Mouse (Mus musculus) MEL (cell line): ENCODE data around the gene Tmem212. TPM values are rescaled to one million over a fixed set of nuclear protein-coding genes. Genes with fewer than 3 reads are reported as not detected.

Source experiments
- DNase-seq: peaks from one replicate; pipeline ENCODE4 v3.0.0; 2011; ENCODE audit warnings: low read depth, low spot score
- H3K27ac ChIP-seq: 2 replicates; pipeline ENCODE4 v1.5.1; 2012; ENCODE audit warnings: low read depth, mild to moderate bottlenecking, control low read depth, low read length, moderate library complexity; ENCODE audit not compliant: control insufficient read depth
- H3K27me3 ChIP-seq, 2 experiments: fragments of 150-350 bp in 1 of 2; sonication (generic) in 1 of 2; 2 replicates each; pipeline ENCODE4 v1.6.1; 2012; ENCODE audit warnings: low read length in 2 of 2, mild to moderate bottlenecking in 2 of 2, improper control_type of control experiment in 1 of 2, moderate library complexity in 1 of 2; ENCODE audit not compliant: insufficient read depth in 2 of 2, control insufficient read depth in 1 of 2
- H3K36me3 ChIP-seq, 2 experiments: 2 replicates each; pipeline ENCODE4 v1.6.1; 2012 to 2014; ENCODE audit warnings: low read length in 2 of 2, improper control_type of control experiment in 1 of 2, inconsistent platforms in 1 of 2, mild to moderate bottlenecking in 1 of 2; ENCODE audit not compliant: insufficient read depth in 2 of 2, control insufficient read depth in 1 of 2
- H3K4me1 ChIP-seq, 2 experiments: fragments of 150-350 bp in 1 of 2; sonication (generic) in 1 of 2; 2 replicates each; pipeline ENCODE4 v1.6.1; 2012; ENCODE audit warnings: low read length in 2 of 2, improper control_type of control experiment in 1 of 2, mild to moderate bottlenecking in 1 of 2; ENCODE audit not compliant: insufficient read depth in 2 of 2, control insufficient read depth in 1 of 2
- H3K4me3 ChIP-seq, 2 experiments: fragments of 150-350 bp in 1 of 2; sonication (generic) in 1 of 2; 2 replicates each; pipeline ENCODE4 v1.5.1; 2012; ENCODE audit warnings: low read depth in 2 of 2, low read length in 2 of 2, mild to moderate bottlenecking in 2 of 2, moderate library complexity in 2 of 2, control low read depth in 1 of 2, improper control_type of control experiment in 1 of 2; ENCODE audit not compliant: control insufficient read depth in 1 of 2, insufficient read depth in 1 of 2
- H3K79me2 ChIP-seq: 2 replicates; pipeline ENCODE4 v1.6.1; 2012; ENCODE audit warnings: mild to moderate bottlenecking, low read length, moderate library complexity; ENCODE audit not compliant: control insufficient read depth, poor library complexity, insufficient read depth
- H3K9ac ChIP-seq: 2 replicates; pipeline ENCODE4 v1.6.1; 2012; ENCODE audit warnings: low read depth, mild to moderate bottlenecking, control low read depth, low read length, moderate library complexity; ENCODE audit not compliant: control insufficient read depth, poor library complexity, severe bottlenecking
- H3K9me3 ChIP-seq: fragments of 150-350 bp; sonication (generic); replicated peaks from 2 replicates; pipeline ENCODE4 v1.6.1; 2012; ENCODE audit warnings: mild to moderate bottlenecking, low read length, improper control_type of control experiment, moderate library complexity; ENCODE audit not compliant: insufficient read depth
- ELF1 ChIP-seq: IDR thresholded peaks from 2 replicates; pipeline ENCODE4 v1.6.1; 2014; ENCODE audit warnings: low read depth, mild to moderate bottlenecking, inconsistent platforms, low read length, improper control_type of control experiment, moderate library complexity
- ETS1 ChIP-seq: IDR thresholded peaks from 2 replicates; pipeline ENCODE4 v1.6.1; 2012; ENCODE audit warnings: low read depth, mild to moderate bottlenecking, inconsistent platforms, low read length, improper control_type of control experiment, moderate library complexity
- GABPA ChIP-seq: IDR thresholded peaks from 2 replicates; pipeline ENCODE4 v1.6.1; 2012; ENCODE audit warnings: low read depth, mild to moderate bottlenecking, inconsistent platforms, low read length, improper control_type of control experiment, moderate library complexity
- GATA1 ChIP-seq: IDR thresholded peaks from 2 replicates; pipeline ENCODE4 v1.6.1; 2011; ENCODE audit warnings: low read depth, low read length, improper control_type of control experiment
- HCFC1 ChIP-seq: IDR thresholded peaks from 2 replicates; pipeline ENCODE4 v1.6.1; 2012; ENCODE audit warnings: low read depth, mild to moderate bottlenecking, inconsistent platforms, low read length, improper control_type of control experiment, moderate library complexity
- JUND ChIP-seq: IDR thresholded peaks from 2 replicates; pipeline ENCODE4 v1.6.1; 2011; ENCODE audit warnings: low read depth, mild to moderate bottlenecking, improper control_type of control experiment, low read length
- MAFK ChIP-seq: IDR thresholded peaks from 2 replicates; pipeline ENCODE4 v1.6.1; 2011; ENCODE audit warnings: low read depth, mild to moderate bottlenecking, low read length, improper control_type of control experiment, borderline replicate concordance
- MAX ChIP-seq: IDR thresholded peaks from 2 replicates; pipeline ENCODE4 v1.6.1; 2011; ENCODE audit warnings: low read length, improper control_type of control experiment
- MAZ ChIP-seq: IDR thresholded peaks from 2 replicates; pipeline ENCODE4 v1.6.1; 2012; ENCODE audit warnings: low read depth, mild to moderate bottlenecking, inconsistent platforms, low read length, improper control_type of control experiment
- MXI1 ChIP-seq: IDR thresholded peaks from 2 replicates; pipeline ENCODE4 v1.6.1; 2011; ENCODE audit warnings: mild to moderate bottlenecking, low read depth, low read length, improper control_type of control experiment
- MYB ChIP-seq: IDR thresholded peaks from 2 replicates; pipeline ENCODE4 v1.6.1; 2011; ENCODE audit warnings: mild to moderate bottlenecking, low read depth, low read length, improper control_type of control experiment
- MYC ChIP-seq: IDR thresholded peaks from 2 replicates; pipeline ENCODE4 v1.6.1; 2011; ENCODE audit warnings: low read depth, mild to moderate bottlenecking, low read length, improper control_type of control experiment, moderate library complexity
- NELFE ChIP-seq: IDR thresholded peaks from 2 replicates; pipeline ENCODE4 v1.6.1; 2011; ENCODE audit warnings: low read depth, low read length, improper control_type of control experiment
- NRF1 ChIP-seq: IDR thresholded peaks from 2 replicates; pipeline ENCODE4 v1.6.1; 2014; ENCODE audit warnings: low read depth, mild to moderate bottlenecking, inconsistent platforms, low read length, improper control_type of control experiment, moderate library complexity; ENCODE audit not compliant: poor library complexity, insufficient read depth, severe bottlenecking
- POLR2AphosphoS5 ChIP-seq: IDR thresholded peaks from 2 replicates; pipeline ENCODE4 v1.6.1; 2012; ENCODE audit warnings: low read depth, borderline replicate concordance, mild to moderate bottlenecking, inconsistent platforms, low read length, moderate library complexity, mixed read lengths
- RAD21 ChIP-seq: IDR thresholded peaks from 2 replicates; pipeline ENCODE4 v1.6.1; 2011; ENCODE audit warnings: mild to moderate bottlenecking, low read depth, low read length, improper control_type of control experiment
- SMC3 ChIP-seq: IDR thresholded peaks from 2 replicates; pipeline ENCODE4 v1.6.1; 2011; ENCODE audit warnings: low read depth, low read length, improper control_type of control experiment
- TBP ChIP-seq: IDR thresholded peaks from 2 replicates; pipeline ENCODE4 v1.8.0; 2011; ENCODE audit warnings: low read depth, low read length, improper control_type of control experiment
- TCF12 ChIP-seq: IDR thresholded peaks from 2 replicates; pipeline ENCODE4 v1.6.1; 2014; ENCODE audit warnings: low read depth, mild to moderate bottlenecking, inconsistent platforms, low read length, improper control_type of control experiment, moderate library complexity
- USF1 ChIP-seq: IDR thresholded peaks from 2 replicates; pipeline ENCODE4 v1.6.1; 2014; ENCODE audit warnings: low read depth, mild to moderate bottlenecking, inconsistent platforms, low read length, improper control_type of control experiment, moderate library complexity
- USF2 ChIP-seq, 2 experiments: IDR thresholded peaks; 2 replicates each; pipeline ENCODE4 v1.6.1; 2011 to 2012; ENCODE audit warnings: improper control_type of control experiment in 2 of 2, low read length in 2 of 2, borderline replicate concordance in 1 of 2, inconsistent platforms in 1 of 2, low read depth in 1 of 2, mild to moderate bottlenecking in 1 of 2; ENCODE audit not compliant: insufficient read depth in 1 of 2
- ZMIZ1 ChIP-seq: IDR thresholded peaks from 2 replicates; pipeline ENCODE4 v1.6.1; 2012; ENCODE audit warnings: low read depth, mild to moderate bottlenecking, inconsistent platforms, low read length, improper control_type of control experiment, moderate library complexity
- polyA plus RNA-seq, 2 experiments: library from polyadenylated mRNA; stranded (reverse) in 1 of 2; unstranded in 1 of 2; fragments of >175 nt in 1 of 2; fragments of >200 nt in 1 of 2; gene quantifications; 2 replicates each; pipeline versions ENCODE4 v1.2.1 to v1.2.4; 2012; ENCODE audit warnings: low replicate concordance in 2 of 2, low read depth in 1 of 2; ENCODE audit not compliant: insufficient read length in 2 of 2, insufficient read depth in 1 of 2, missing spikeins in 1 of 2
- total RNA-seq: library from RNA; depleted of rRNA; stranded (reverse); fragments of 300-350 nt; gene quantifications from 2 replicates; pipeline ENCODE4 v1.2.3, GENCODE M21; 2012

Gene Tmem212
- total and polyA plus RNA-seq, 3 experiments: not detected

GRCm38 (mm10) chr3:27867731-27868130 lies 28.4 kb downstream of the Tmem212 start:
- H3K36me3 ChIP-seq: no peaks in the 10 kb centered on the region
- H3K27ac ChIP-seq: no peak overlapping the region
- H3K4me1 ChIP-seq: no peaks in the 10 kb centered on the region
- H3K9ac ChIP-seq: no peak overlapping the region
- no peaks in the 10 kb centered on the region for H3K9me3 ChIP-seq
- no peak for DNase-seq
- H3K27me3 ChIP-seq: no peaks in the 10 kb centered on the region
- H3K4me3 ChIP-seq: no peak overlapping the region
- H3K79me2 ChIP-seq: no peaks in the 10 kb centered on the region
- no peak for TF ChIP-seq MYC
- no peak for TF ChIP-seq MYB
- TF ChIP-seq RAD21: no peak
- no peak for TF ChIP-seq GATA1
- TF ChIP-seq MXI1: no peak
- TF ChIP-seq, all 39 proteins: peak for 0

- Histone ChIP-seq H3K79me2 (no peaks in the 10 kb centered on the region), H3K9ac (no peak overlapping the region), H3K4me3 (no peak overlapping the region), H3K36me3 (no peaks in the 10 kb centered on the region), H3K27ac (no peak overlapping the region), H3K27me3 (no peaks in the 10 kb centered on the region), H3K4me1 (no peaks in the 10 kb centered on the region), H3K9me3 (no peaks in the 10 kb centered on the region)
- TF ChIP-seq NELFE (no peak), GATA1 (no peak), TCF12 (no peak), GABPA (no peak), TBP (no peak), RAD21 (no peak), JUND (no peak), HCFC1 (no peak), ETS1 (no peak), MAFK (no peak), USF1 (no peak), POLR2AphosphoS5 (no peak), MAZ (no peak), USF2 (IDR thresholded peaks at IDR 0.05; ENCODE audit: borderline replicate concordance in 1 of 2, insufficient read depth in 1 of 2, low read depth in 1 of 2, low read length in 2 of 2) (no peak), MYC (no peak), NRF1 (no peak), SMC3 (no peak), MAX (no peak), ZMIZ1 (no peak), ELF1 (no peak)
- no peak for DNase-seq
Measured at GRCm38 (mm10) chr3:27862821-27863740, 33.1 kb downstream of the Tmem212 start.
